Mouse (Mus musculus) lung, postnatal 0 days (tissue): ENCODE measurements around the gene AI464131. TPM values are rescaled to one million over a fixed set of nuclear protein-coding genes. Genes with fewer than 3 reads are reported as not detected.

ENCODE experiments used
- ATAC-seq: fragments of 200-750 bp; cut with Nextera tagmentation; 2 replicates; pipeline ENCODE4 v1.8.0; 2017; ENCODE audit warnings: moderate library complexity
- DNase-seq: peaks from one replicate; pipeline ENCODE4 v3.0.0-alpha.2; 2016; ENCODE audit warnings: low spot score
- H3K27ac ChIP-seq: fragments of 300-500 bp; sonication (generic); 2 replicates; pipeline ENCODE4 v1.5.1; 2014; ENCODE audit warnings: antibody characterized with exemption, mild to moderate bottlenecking, low read length, mixed read lengths
- H3K27me3 ChIP-seq: fragments of 300-500 bp; sonication (generic); replicated peaks from 2 replicates; pipeline ENCODE4 v1.6.1; 2014; ENCODE audit warnings: low read length, mixed read lengths; ENCODE audit not compliant: insufficient read depth
- H3K36me3 ChIP-seq: fragments of 300-500 bp; sonication (generic); 2 replicates; pipeline ENCODE4 v1.6.1; 2014; ENCODE audit warnings: low read length, mixed read lengths; ENCODE audit not compliant: insufficient read depth
- H3K4me1 ChIP-seq: fragments of 300-500 bp; sonication (generic); 2 replicates; pipeline ENCODE4 v1.6.1; 2014; ENCODE audit warnings: antibody characterized with exemption, low read depth, low read length, mixed read lengths; ENCODE audit not compliant: insufficient read depth
- H3K4me2 ChIP-seq: fragments of 300-500 bp; sonication (generic); replicated peaks from 2 replicates; pipeline ENCODE4 v1.6.1; 2014; ENCODE audit warnings: low read depth, mild to moderate bottlenecking, low read length, moderate library complexity, mixed read lengths
- H3K4me3 ChIP-seq: fragments of 300-500 bp; sonication (generic); 2 replicates; pipeline ENCODE4 v1.5.1; 2014; ENCODE audit warnings: low read depth, low read length
- H3K9ac ChIP-seq: fragments of 300-500 bp; sonication (generic); replicated peaks from 2 replicates; pipeline ENCODE4 v1.6.1; 2014; ENCODE audit warnings: low read depth, mild to moderate bottlenecking
- H3K9me3 ChIP-seq: fragments of 300-500 bp; sonication (generic); 2 replicates; pipeline ENCODE4 v1.6.1; 2016; ENCODE audit warnings: low read length, mixed read lengths
- CTCF ChIP-seq: IDR thresholded peaks from 2 replicates; pipeline ENCODE4 v1.5.1; 2016; ENCODE audit warnings: antibody characterized with exemption, mild to moderate bottlenecking
- EP300 ChIP-seq: IDR thresholded peaks from 2 replicates; pipeline ENCODE4 v1.6.1; 2016; ENCODE audit warnings: antibody characterized with exemption, mild to moderate bottlenecking, control low read depth
- WGBS: fragments of 180-500 bp; shearing (Covaris S2); extraction: QIAGEN DNeasy Blood & Tissue Kit; methylation state at CpG from one replicate; pipeline ENCODE4 v1.1.7; 2014; 5-methylcytosine and 5-hydroxymethylcytosine counted together
- polyA plus RNA-seq: library from polyadenylated mRNA; unstranded; fragments of >200 nt; fragmentation: Nextera tagmentation; extraction: Ambion mirVana; gene quantifications from 2 replicates; pipeline ENCODE4 v1.2.1, GENCODE M21; 2015

Gene AI464131
- polyA plus RNA-seq, 1 experiment from 2014 or later: 5.5 TPM

DNA sequence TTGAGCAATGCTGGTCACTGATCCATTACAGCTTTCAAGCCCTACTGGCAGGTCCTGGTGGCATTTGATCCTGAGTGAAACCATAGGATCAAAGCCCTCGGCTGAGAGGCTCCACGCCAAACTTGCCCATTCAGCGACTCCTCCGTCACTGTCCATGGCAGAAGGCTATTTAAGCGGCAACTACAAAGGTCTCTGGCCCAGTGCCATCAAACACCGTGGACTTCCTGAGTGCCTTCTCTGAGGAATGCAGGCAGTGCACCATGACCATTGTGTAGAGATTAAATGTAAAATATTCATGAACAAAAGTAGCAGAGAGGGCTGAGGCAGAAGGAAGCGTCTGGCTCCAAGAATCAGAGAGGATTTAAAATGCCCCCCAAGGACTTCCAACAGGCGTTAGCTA lies 25.1 kb upstream of the AI464131 start:
- TF ChIP-seq CTCF (no peak), EP300 (no peak)
- Histone ChIP-seq H3K9me3 (no peaks in the 10 kb centered on the region), H3K36me3 (no peaks in the 10 kb centered on the region), H3K27me3 (no peaks in the 10 kb centered on the region), H3K27ac (no peak overlapping the region), H3K4me3 (no peak overlapping the region), H3K9ac (no peak overlapping the region), H3K4me2 (no peak overlapping the region), H3K4me1 (no peaks in the 10 kb centered on the region)
- ATAC-seq (no peak), DNase-seq (no peak)
- 13% methylated on average over 8 of the region's 8 CpGs for WGBS

DNA sequence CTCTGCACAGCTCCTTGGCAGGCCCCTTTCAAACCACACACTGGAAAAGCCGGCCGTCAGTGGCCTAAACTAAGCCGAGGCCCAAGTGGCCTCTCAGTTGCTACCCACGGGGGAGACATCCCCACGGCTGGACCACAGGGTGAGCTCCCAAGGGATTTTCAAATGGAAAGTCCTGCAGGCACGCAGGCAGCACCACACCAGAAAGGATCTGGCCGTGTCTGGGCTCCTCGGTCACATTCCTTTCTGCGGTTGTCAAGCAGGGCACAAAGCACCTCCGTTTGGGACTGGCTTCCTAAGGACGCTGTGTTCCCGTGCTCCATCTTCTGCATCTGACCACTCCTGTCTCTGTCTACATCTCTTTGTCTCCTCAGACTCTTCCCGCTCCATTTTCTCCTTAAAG lies 24.2 kb upstream of the AI464131 start:
- H3K9ac ChIP-seq: no peak overlapping the region
- H3K9me3 ChIP-seq: no peaks in the 10 kb centered on the region
- no peaks in the 10 kb centered on the region for H3K27me3 ChIP-seq
- TF ChIP-seq CTCF (no peak), EP300 (no peak)
- no peak overlapping the region for H3K4me2 ChIP-seq
- no peaks in the 10 kb centered on the region for H3K4me1 ChIP-seq
- H3K4me3 ChIP-seq: no peak overlapping the region
- no peak overlapping the region for H3K27ac ChIP-seq
- no peak for DNase-seq
- no peaks in the 10 kb centered on the region for H3K36me3 ChIP-seq
- no peak for ATAC-seq
- 44% methylated on average over 13 of the region's 13 CpGs for WGBS

DNA sequence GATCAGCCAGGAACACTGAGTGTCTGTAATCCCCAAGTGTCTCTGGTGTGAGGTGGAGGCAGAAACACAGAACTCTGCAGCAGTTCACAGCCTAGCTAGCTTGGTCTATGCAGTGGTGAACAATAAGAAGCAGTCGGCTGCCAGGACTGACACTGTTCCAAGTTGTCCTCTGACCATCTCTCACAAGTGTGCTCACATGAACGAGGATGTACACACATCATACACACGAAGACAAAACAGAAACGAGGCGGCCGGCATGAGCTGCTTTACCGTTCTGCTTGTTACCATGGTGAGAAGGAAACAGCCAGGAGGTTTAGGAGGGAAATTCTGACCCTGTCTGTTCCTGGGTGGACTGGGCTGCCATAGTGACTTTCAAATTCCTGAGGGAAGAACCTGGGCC lies 23.7 kb upstream of the AI464131 start:
- Histone ChIP-seq H3K36me3 (no peaks in the 10 kb centered on the region), H3K4me3 (no peak overlapping the region), H3K27me3 (no peaks in the 10 kb centered on the region), H3K9me3 (no peaks in the 10 kb centered on the region), H3K9ac (no peak overlapping the region), H3K4me1 (no peaks in the 10 kb centered on the region), H3K27ac (no peak overlapping the region), H3K4me2 (no peak overlapping the region)
- TF ChIP-seq EP300 (no peak), CTCF (no peak)
- ATAC-seq (no peak), DNase-seq (no peak)
- 53% methylated on average over 7 of the region's 7 CpGs for WGBS

DNA sequence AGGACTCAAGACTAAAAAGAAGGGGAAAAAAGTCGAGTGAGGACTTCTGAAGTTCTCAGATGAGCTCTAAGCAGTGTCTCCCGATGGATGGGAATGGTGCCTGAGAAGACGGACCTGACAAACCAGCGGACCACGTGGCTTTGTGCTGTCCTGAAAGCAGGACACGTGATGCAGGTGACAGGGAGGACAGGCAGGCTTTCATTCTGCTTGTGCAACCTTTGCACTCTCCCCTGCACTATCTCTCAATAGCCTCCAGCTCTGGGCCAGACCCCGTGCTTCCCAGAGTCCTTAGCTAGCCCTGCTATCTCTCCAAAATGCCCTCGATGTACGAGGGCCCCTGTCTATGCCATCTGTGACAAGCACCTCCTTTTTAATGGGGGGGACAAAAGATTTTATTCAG lies 22.0 kb upstream of the AI464131 start:
- Histone ChIP-seq H3K4me3 (no peak overlapping the region), H3K9ac (no peak overlapping the region), H3K27ac (no peak overlapping the region), H3K36me3 (no peaks in the 10 kb centered on the region), H3K27me3 (no peaks in the 10 kb centered on the region), H3K4me2 (no peak overlapping the region), H3K4me1 (no peaks in the 10 kb centered on the region), H3K9me3 (no peaks in the 10 kb centered on the region)
- TF ChIP-seq EP300 (no peak), CTCF (no peak)
- WGBS: 63% methylated on average over 9 of the region's 9 CpGs
- ATAC-seq (no peak), DNase-seq (no peak)

DNA sequence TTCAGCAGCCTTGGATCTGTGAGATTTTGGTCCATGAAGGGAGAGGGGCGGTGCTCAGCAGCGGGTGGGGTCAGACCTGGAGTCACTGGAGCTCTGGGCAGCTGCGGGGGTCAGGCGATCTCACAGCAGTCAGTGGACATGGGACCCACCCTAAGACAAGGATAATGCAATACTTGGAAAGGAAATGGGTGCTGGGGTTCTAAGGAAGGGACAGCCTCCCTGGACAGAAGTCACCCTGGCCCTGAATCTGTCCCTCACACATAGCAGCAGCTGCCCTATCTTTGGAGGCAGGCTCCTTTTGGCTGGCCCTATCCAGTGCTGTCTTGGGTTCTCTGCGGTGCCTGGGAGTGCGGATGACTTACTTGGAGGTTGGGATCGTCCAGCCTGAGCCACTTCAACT lies 21.0 kb upstream of the AI464131 start:
- ATAC-seq: no peak
- no peak overlapping the region for H3K4me3 ChIP-seq
- no peak overlapping the region for H3K27ac ChIP-seq
- no peaks in the 10 kb centered on the region for H3K36me3 ChIP-seq
- DNase-seq: no peak
- no peak overlapping the region for H3K9ac ChIP-seq
- TF ChIP-seq EP300: no peak
- TF ChIP-seq CTCF: no peak
- 73% methylated on average over 7 of the region's 7 CpGs for WGBS
- no peaks in the 10 kb centered on the region for H3K9me3 ChIP-seq
- H3K4me2 ChIP-seq: no peak overlapping the region
- no peaks in the 10 kb centered on the region for H3K4me1 ChIP-seq
- H3K27me3 ChIP-seq: no peaks in the 10 kb centered on the region

DNA sequence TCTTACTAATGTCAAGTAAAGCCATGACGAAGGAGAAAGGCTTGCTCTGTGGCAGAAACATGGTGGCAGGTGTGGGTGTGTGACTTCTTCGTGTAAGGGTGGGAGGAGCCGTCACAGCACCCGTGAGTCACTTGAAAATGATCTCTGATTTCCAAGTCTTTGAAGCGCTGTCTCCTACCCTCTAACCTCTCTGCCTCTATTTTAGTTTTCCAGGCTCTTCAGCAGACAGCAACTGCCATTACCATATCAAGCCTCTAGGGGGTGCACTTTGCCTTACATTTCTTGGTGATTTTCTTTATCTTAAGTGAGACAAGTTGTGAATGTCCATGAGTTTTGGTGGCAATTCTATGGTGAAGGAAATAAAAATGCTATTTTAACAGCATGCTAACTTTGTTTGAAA lies 19.9 kb upstream of the AI464131 start:
- no peaks in the 10 kb centered on the region for H3K9me3 ChIP-seq
- no peak overlapping the region for H3K4me3 ChIP-seq
- H3K9ac ChIP-seq: no peak overlapping the region
- H3K4me2 ChIP-seq: no peak overlapping the region
- no peaks in the 10 kb centered on the region for H3K4me1 ChIP-seq
- H3K27me3 ChIP-seq: no peaks in the 10 kb centered on the region
- H3K27ac ChIP-seq: no peak overlapping the region
- peak; percentile 82 for TF ChIP-seq CTCF
- no peak for TF ChIP-seq EP300
- WGBS: 41% methylated on average over 5 of the region's 5 CpGs
- DNase-seq (peak; percentile 55), ATAC-seq (no peak; the same call in 1 of the 2 replicates)
- no peaks in the 10 kb centered on the region for H3K36me3 ChIP-seq

DNA sequence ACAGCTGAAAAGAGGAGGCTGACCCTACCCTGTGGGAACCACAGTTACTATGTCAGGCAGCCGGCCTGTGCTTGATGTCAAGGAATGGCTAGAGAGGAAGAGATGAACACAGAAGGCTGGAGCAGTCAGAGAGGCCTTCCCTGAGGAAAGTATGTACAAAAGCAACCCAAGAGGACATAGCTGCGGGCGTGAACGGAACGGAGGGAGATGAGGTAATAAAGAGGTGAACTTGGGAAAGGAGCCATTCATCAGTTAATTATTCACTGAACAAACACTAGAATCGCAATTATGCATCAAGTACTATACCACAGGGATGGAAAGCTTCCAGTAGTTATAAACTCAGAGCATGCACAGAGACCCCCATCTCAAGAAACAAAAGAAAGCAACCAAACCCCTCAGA lies 19.3 kb upstream of the AI464131 start:
- no peaks in the 10 kb centered on the region for H3K27me3 ChIP-seq
- H3K4me3 ChIP-seq: no peak overlapping the region
- H3K27ac ChIP-seq: no peak overlapping the region
- H3K36me3 ChIP-seq: no peaks in the 10 kb centered on the region
- DNase-seq: peak; percentile 44
- TF ChIP-seq EP300 (no peak), CTCF (no peak)
- no peak overlapping the region for H3K9ac ChIP-seq
- no peak overlapping the region for H3K4me2 ChIP-seq
- 51% methylated on average over 6 of the region's 6 CpGs for WGBS
- peak; percentile 52 for ATAC-seq
- no peaks in the 10 kb centered on the region for H3K9me3 ChIP-seq
- H3K4me1 ChIP-seq: no peaks in the 10 kb centered on the region
